Mouse (Mus musculus): ENCODE data around the gene Fxyd3.

GRCm38 (mm10) chr7:31089721-31090120 is 13.2 kb upstream of the Fxyd3 start:
- no peak for TF ChIP-seq POLR2A (IDR thresholded peaks at IDR 0.05; ENCODE audit: control insufficient read depth, extremely low read depth, insufficient read depth, low read length, poor library complexity)
- TF ChIP-seq CTCF (IDR thresholded peaks at IDR 0.05; ENCODE audit: borderline replicate concordance, control insufficient read depth, extremely low read depth, insufficient read depth, low read length, poor library complexity): no peak

All from thymus, adult 2 months (tissue).